Mouse (Mus musculus): ENCODE data around the gene Iscu. TPM values are rescaled to one million over a fixed set of nuclear protein-coding genes. Genes with fewer than 3 reads are reported as not detected.
"Not testable (repeated sequence)": the region's sequence is repeated elsewhere in the genome, so short reads cannot be mapped to it uniquely, and the experiment has no call there.

Gene Iscu
- polyA plus RNA-seq, 1 experiment from 2014 or later: 75.4 TPM

GRCm38 (mm10) chr5:113765641-113766526 lies 6.7 kb upstream of the Iscu start:
- no peak for ATAC-seq (replicated peaks)
- H3K9ac ChIP-seq: no peak overlapping the region
- H3K27me3 ChIP-seq (replicated peaks): no peaks in the 10 kb centered on the region
- no peaks in the 10 kb centered on the region for H3K9me3 ChIP-seq
- H3K4me2 ChIP-seq: no peak overlapping the region
- H3K27ac ChIP-seq: no peak overlapping the region
- no peak overlapping the region for H3K4me3 ChIP-seq
- H3K36me3 ChIP-seq (replicated peaks): peaks cover 14% of the 10 kb centered on the region
- peaks cover 21% of the 10 kb centered on the region for H3K4me1 ChIP-seq
- 94% methylated on average over 13 of the region's 13 CpGs for WGBS

GRCm38 (mm10) chr5:113768806-113769205 lies 3.7 kb upstream of the Iscu start:
- no peak overlapping the region for H3K4me3 ChIP-seq
- no peaks in the 10 kb centered on the region for H3K9me3 ChIP-seq
- ATAC-seq (replicated peaks): no peak
- H3K27ac ChIP-seq: no peak overlapping the region
- H3K4me2 ChIP-seq: no peak overlapping the region
- WGBS: 94% methylated on average over 8 of the region's 8 CpGs
- peaks cover 29% of the 10 kb centered on the region for H3K4me1 ChIP-seq
- no peaks in the 10 kb centered on the region; the same call in 1 of the 2 replicates for H3K36me3 ChIP-seq (replicated peaks)
- H3K27me3 ChIP-seq (replicated peaks): no peaks in the 10 kb centered on the region
- H3K9ac ChIP-seq: no peak overlapping the region

GRCm38 (mm10) chr5:113771213-113772162 lies 1.1 kb upstream of the Iscu start:
- Histone ChIP-seq H3K9ac (peak overlapping the region; percentile 95), H3K4me1 (peaks cover 32% of the 10 kb centered on the region), H3K27me3 (replicated peaks) (no peaks in the 10 kb centered on the region), H3K4me3 (peak overlapping the region; percentile 97), H3K27ac (peak overlapping the region; percentile 99), H3K4me2 (peak overlapping the region; percentile 78), H3K36me3 (replicated peaks) (peaks cover 17% of the 10 kb centered on the region), H3K9me3 (no peaks in the 10 kb centered on the region)
- WGBS: under 1% methylated on average over 91 of the region's 97 CpGs
- peak; percentile 86 for ATAC-seq (replicated peaks)

- Histone ChIP-seq H3K4me2 (peak overlapping the region; percentile 78), H3K9me3 (no peaks in the 10 kb centered on the region), H3K27me3 (replicated peaks) (no peaks in the 10 kb centered on the region), H3K4me1 (peaks cover 32% of the 10 kb centered on the region), H3K4me3 (peak overlapping the region; percentile 97), H3K36me3 (replicated peaks) (peaks cover 22% of the 10 kb centered on the region), H3K27ac (peak overlapping the region; percentile 99), H3K9ac (peak overlapping the region; percentile 95)
- WGBS: 2% methylated on average over 31 of the region's 38 CpGs
- ATAC-seq (replicated peaks): no peak; the same call in 1 of the 2 replicates
Observed at GRCm38 (mm10) chr5:113772905-113773519, 464 bp downstream of the Iscu start.

- H3K4me2 ChIP-seq: peak overlapping the region; percentile 78
- H3K9ac ChIP-seq: no peak overlapping the region
- H3K4me1 ChIP-seq: peaks cover 32% of the 10 kb centered on the region
- no peak for ATAC-seq (replicated peaks)
- no peaks in the 10 kb centered on the region for H3K9me3 ChIP-seq
- no peak overlapping the region for H3K27ac ChIP-seq
- peaks cover 22% of the 10 kb centered on the region for H3K36me3 ChIP-seq (replicated peaks)
- H3K27me3 ChIP-seq (replicated peaks): no peaks in the 10 kb centered on the region
- peak overlapping the region; percentile 97 for H3K4me3 ChIP-seq
- under 1% methylated on average over 7 of the region's 7 CpGs for WGBS
Observed at GRCm38 (mm10) chr5:113773664-113774063, 1.1 kb downstream of the Iscu start.

GRCm38 (mm10) chr5:113775585-113775984 lies 3.0 kb downstream of the Iscu start:
- H3K4me2 ChIP-seq: no peak overlapping the region
- no peak overlapping the region for H3K27ac ChIP-seq
- peaks cover 13% of the 10 kb centered on the region for H3K4me1 ChIP-seq
- no peaks in the 10 kb centered on the region for H3K9me3 ChIP-seq
- H3K36me3 ChIP-seq (replicated peaks): peaks cover 22% of the 10 kb centered on the region
- H3K9ac ChIP-seq: no peak overlapping the region
- no peak for ATAC-seq (replicated peaks)
- 92% methylated on average over 10 of the region's 10 CpGs for WGBS
- H3K4me3 ChIP-seq: no peak overlapping the region
- no peaks in the 10 kb centered on the region for H3K27me3 ChIP-seq (replicated peaks)

- no peak overlapping the region for H3K9ac ChIP-seq
- 92% methylated on average over 15 of the region's 15 CpGs for WGBS
Observed at GRCm38 (mm10) chr5:113776128-113776895, 3.8 kb downstream of the Iscu start.

GRCm38 (mm10) chr5:113776896-113777226 lies 4.3 kb downstream of the Iscu start:
- WGBS: 84% methylated on average over 8 of the region's 8 CpGs
- Histone ChIP-seq H3K4me2 (no peak overlapping the region), H3K9ac (no peak overlapping the region)

More at GRCm38 (mm10) chr5:113776128-113776895, 3.8 kb downstream of the Iscu start:
- ATAC-seq (replicated peaks): no peak
- peaks cover 22% of the 10 kb centered on the region for H3K36me3 ChIP-seq (replicated peaks)
- no peak overlapping the region for H3K27ac ChIP-seq
- no peak overlapping the region for H3K4me3 ChIP-seq
- peaks cover 11% of the 10 kb centered on the region for H3K4me1 ChIP-seq
- no peak overlapping the region for H3K4me2 ChIP-seq
- H3K27me3 ChIP-seq (replicated peaks): no peaks in the 10 kb centered on the region
- no peaks in the 10 kb centered on the region for H3K9me3 ChIP-seq

GRCm38 (mm10) chr5:113777728-113778127 lies 5.2 kb downstream of the Iscu start:
- not testable (repeated sequence) for H3K4me3 ChIP-seq; H3K27me3 ChIP-seq (replicated peaks); H3K9ac ChIP-seq; H3K9me3 ChIP-seq; H3K27ac ChIP-seq; H3K4me2 ChIP-seq; ATAC-seq (replicated peaks)
- peaks cover 11% of the 10 kb centered on the region for H3K4me1 ChIP-seq
- H3K36me3 ChIP-seq (replicated peaks): peaks cover 22% of the 10 kb centered on the region
- WGBS: 94% methylated on average over 8 of the region's 8 CpGs

More at GRCm38 (mm10) chr5:113776896-113777226, 4.3 kb downstream of the Iscu start:
- Histone ChIP-seq H3K27me3 (replicated peaks) (no peaks in the 10 kb centered on the region), H3K36me3 (replicated peaks) (peaks cover 22% of the 10 kb centered on the region), H3K4me1 (peaks cover 11% of the 10 kb centered on the region), H3K9me3 (no peaks in the 10 kb centered on the region), H3K27ac (no peak overlapping the region), H3K4me3 (no peak overlapping the region)
- no peak for ATAC-seq (replicated peaks)

- peaks cover 21% of the 10 kb centered on the region for H3K36me3 ChIP-seq (replicated peaks)
- ATAC-seq (replicated peaks): no peak
- 82% methylated on average over 5 of the region's 5 CpGs for WGBS
- no peaks in the 10 kb centered on the region for H3K4me1 ChIP-seq
- H3K27ac ChIP-seq: no peak overlapping the region
- no peak overlapping the region for H3K4me2 ChIP-seq
- H3K4me3 ChIP-seq: no peak overlapping the region
- no peaks in the 10 kb centered on the region for H3K9me3 ChIP-seq
- H3K27me3 ChIP-seq (replicated peaks): peaks cover 11% of the 10 kb centered on the region
- no peak overlapping the region for H3K9ac ChIP-seq
Observed at GRCm38 (mm10) chr5:113779569-113779968, 7.0 kb downstream of the Iscu start.

GRCm38 (mm10) chr5:113780082-113780752 lies 7.7 kb downstream of the Iscu start:
- Histone ChIP-seq H3K4me3 (no peak overlapping the region), H3K4me1 (no peaks in the 10 kb centered on the region), H3K27me3 (replicated peaks) (peaks cover 14% of the 10 kb centered on the region), H3K9me3 (no peaks in the 10 kb centered on the region), H3K36me3 (replicated peaks) (peaks cover 15% of the 10 kb centered on the region), H3K4me2 (no peak overlapping the region), H3K9ac (no peak overlapping the region), H3K27ac (no peak overlapping the region)
- ATAC-seq (replicated peaks): 0 out of 2 replicates have a peak, but pooled peaks have one; percentile 58
- 96% methylated on average over 3 of the region's 3 CpGs for WGBS
